Mouse (Mus musculus) cerebellum, postnatal 14 days (tissue): ENCODE results near the gene Krt86.
"Not testable (repeated sequence)": the region's sequence is repeated elsewhere in the genome, so short reads cannot be mapped to it uniquely, and the experiment has no call there.

Experiments
- DNase-seq, 2 experiments: peaks; one replicate each; pipeline ENCODE4 v3.0.0; 2021; ENCODE audit warnings: mixed read lengths in 2 of 2

The Krt86 gene

DNA sequence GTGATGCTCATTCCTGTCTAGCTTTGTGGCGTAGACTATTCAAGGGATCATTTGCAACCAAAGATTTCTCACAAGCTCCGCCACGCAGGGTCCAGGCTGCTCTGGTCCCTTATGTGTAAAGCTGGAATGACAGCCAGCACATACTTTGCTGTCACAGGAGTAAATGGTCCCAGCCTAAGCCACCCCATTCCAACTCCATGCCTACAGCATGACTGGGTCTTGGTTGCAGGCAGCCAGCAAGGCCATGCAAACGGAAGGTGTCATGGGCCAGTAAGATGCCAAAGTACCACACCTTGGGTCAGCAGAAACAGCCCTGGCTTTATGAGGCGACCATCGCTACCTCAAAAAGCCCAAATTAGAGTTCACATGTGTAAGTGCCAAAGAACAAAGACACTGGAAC, 20.4 kb downstream of the Krt86 start:
- no peak for DNase-seq

DNA sequence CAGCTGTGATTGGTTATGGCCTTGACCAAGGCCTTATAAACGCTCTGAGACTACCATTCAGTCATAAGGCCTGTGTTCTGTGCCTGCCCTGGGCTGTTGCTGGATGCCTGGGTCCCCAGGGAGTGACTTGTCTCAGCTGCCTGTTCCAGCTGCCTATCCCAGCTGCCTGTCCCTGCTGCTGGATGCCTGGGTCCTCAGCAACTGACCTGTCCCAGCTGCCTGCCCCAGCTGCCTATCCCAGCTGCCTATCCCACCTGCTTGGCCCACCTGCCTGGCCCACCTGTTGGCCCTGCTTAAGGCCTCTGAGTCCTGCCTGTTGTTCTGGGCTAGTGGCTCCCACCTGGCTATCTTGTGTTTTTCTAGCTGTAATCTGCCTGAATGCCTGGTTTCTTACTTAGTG, 20.9 kb downstream of the Krt86 start:
- no peak for DNase-seq

- no peak for DNase-seq
These were observed 22.0 kb downstream of the Krt86 start for GRCm38 (mm10) chr15:101495266-101495665.

- DNase-seq = peak; percentile 14 to 35
These were observed 23.9 kb downstream of the Krt86 start for GRCm38 (mm10) chr15:101497181-101497580.

GRCm38 (mm10) chr15:101506896-101507758, 33.8 kb downstream of the Krt86 start:
- DNase-seq = peak; percentile 10 to 19

GRCm38 (mm10) chr15:101508247-101508646, 35.0 kb downstream of the Krt86 start:
- no peak for DNase-seq

DNA sequence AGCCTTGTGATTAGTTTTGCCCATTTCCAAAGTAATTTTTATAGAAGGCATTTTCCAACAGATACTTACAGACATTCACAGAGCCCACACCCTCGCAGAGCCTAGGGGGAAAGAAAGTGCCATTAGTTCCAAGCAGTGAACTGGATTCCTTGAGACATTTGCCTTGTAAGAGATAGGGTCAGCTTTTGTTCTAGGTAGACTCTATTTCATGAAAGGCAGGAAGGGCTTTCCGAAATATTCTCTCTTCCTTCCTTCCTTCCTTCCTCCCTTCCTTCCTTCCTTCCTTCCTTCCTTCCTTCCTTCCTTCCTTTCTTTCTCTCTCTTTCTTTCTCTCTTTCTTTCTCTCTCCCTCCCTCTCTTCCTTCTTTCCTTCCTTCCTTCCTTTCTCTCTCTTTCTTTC, 43.9 kb downstream of the Krt86 start, which contains the start of gene Gm49425:
Gm49425 (minus strand) TSS at position 101 of the 400 bp plus-strand sequence.
- DNase-seq = not testable (repeated sequence)

- peak; percentile 87 to 92 for DNase-seq
These were observed 46.5 kb downstream of the Krt86 start for GRCm38 (mm10) chr15:101519792-101520191.

- DNase-seq = no peak
These were observed 49.4 kb downstream of the Krt86 start for GRCm38 (mm10) chr15:101522556-101523232.
